Mouse (Mus musculus): ENCODE measurements around the gene Prdx5. TPM values are rescaled to one million over a fixed set of nuclear protein-coding genes. Genes with fewer than 3 reads are reported as not detected.

The Prdx5 gene
- polyA plus RNA-seq, 1 experiment from 2014 or later = 90.5 TPM

DNA sequence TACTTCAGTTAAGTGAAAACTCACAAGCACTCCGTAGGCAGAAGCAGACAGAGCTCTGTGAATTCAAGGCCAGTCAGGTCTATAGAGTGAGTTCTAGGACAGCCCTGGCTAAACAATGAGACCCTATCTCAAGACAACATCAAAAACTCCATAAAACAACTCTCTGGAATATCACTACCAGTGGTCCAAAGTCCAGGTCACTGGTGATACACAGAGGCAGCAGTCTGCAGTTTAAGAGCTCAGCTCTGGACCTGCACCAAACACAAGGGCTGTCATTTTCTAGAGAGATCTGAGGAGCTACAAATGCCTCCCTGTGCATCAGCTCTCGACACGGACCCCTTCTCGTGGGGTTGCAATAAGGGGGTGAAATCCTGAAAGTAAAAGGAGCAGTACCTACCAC lies 8.4 kb upstream of the Prdx5 start:
- Histone ChIP-seq H3K27ac (replicated peaks; ENCODE audit: low read depth, low read length) (no peak overlapping the region), H3K4me1 (ENCODE audit: control insufficient read depth, insufficient read depth, low read length) (peaks cover 5% of the 10 kb centered on the region), H3K4me3 (ENCODE audit: low read depth, low read length) (no peak overlapping the region), H3K9me3 (ENCODE audit: control insufficient read depth, low read length) (no peaks in the 10 kb centered on the region), H3K36me3 (ENCODE audit: control insufficient read depth, insufficient read depth, low read length) (no peaks in the 10 kb centered on the region), H3K27me3 (ENCODE audit: control insufficient read depth, insufficient read depth, low read length) (peaks cover 10% of the 10 kb centered on the region), H3K9ac (ENCODE audit: low read length) (no peak overlapping the region; the same call in 1 of the 2 replicates), H3K4me2 (ENCODE audit: low read depth, severe bottlenecking) (no peak overlapping the region)
- DNase-seq (ENCODE audit: low spot score) (no peak), ATAC-seq (ENCODE audit: insufficient number of reproducible peaks, low FRiP score, low TSS enrichment, low read depth) (no peak)
- 92% methylated on average over 4 of the region's 4 CpGs for WGBS

DNA sequence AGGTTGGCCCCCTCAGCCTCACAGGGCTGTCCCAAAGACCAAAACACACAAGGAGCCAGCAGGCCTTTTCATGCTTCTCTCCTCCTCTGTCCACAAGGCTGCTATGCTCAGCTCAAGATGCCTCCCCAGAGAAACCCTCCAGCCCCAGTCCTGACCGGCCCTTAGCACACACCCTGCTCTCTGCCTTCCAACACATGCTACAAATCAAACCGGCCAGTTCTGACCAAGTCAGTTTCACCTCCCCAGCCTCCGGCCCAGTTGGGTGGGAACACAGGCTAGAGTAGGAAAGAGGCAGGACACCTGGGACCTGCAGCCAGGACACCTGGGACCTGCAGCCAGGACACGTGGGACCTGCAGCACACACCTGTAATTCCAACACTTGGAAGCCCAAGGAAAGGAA lies 6.6 kb upstream of the Prdx5 start:
- no peak overlapping the region for H3K4me3 ChIP-seq (ENCODE audit: low read depth, low read length)
- H3K36me3 ChIP-seq (ENCODE audit: control insufficient read depth, insufficient read depth, low read length) = peaks cover 10% of the 10 kb centered on the region
- ATAC-seq (ENCODE audit: insufficient number of reproducible peaks, low FRiP score, low TSS enrichment, low read depth) = no peak
- H3K4me1 ChIP-seq (ENCODE audit: control insufficient read depth, insufficient read depth, low read length) = peaks cover 5% of the 10 kb centered on the region
- 72% methylated on average over 4 of the region's 4 CpGs for WGBS
- no peak overlapping the region for H3K9ac ChIP-seq (ENCODE audit: low read length)
- no peak for DNase-seq (ENCODE audit: low spot score)
- no peaks in the 10 kb centered on the region for H3K9me3 ChIP-seq (ENCODE audit: control insufficient read depth, low read length)
- H3K4me2 ChIP-seq (ENCODE audit: low read depth, severe bottlenecking) = no peak overlapping the region
- no peaks in the 10 kb centered on the region for H3K27me3 ChIP-seq (ENCODE audit: control insufficient read depth, insufficient read depth, low read length)
- no peak overlapping the region for H3K27ac ChIP-seq (replicated peaks; ENCODE audit: low read depth, low read length)

DNA sequence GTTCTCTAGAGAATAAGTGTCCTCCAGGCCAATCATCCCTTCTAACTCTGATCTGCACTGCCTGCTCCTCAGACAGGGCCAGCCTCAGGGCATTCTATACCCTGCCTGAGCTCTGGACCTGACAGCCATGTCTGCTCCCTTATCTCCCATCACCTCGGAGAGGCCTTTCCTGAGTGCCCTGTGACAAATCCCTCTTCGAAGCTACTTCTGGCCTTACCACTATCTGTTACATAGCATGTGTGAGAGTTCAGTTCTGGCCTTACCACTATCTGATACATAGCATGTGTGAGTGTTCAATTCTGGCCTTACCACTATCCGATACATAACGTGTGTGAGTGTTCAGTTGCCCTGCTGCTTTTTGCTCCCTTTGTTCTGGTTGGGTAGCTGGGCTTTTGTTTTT lies 5.4 kb upstream of the Prdx5 start:
- H3K4me2 ChIP-seq (ENCODE audit: low read depth, severe bottlenecking) = no peak overlapping the region

DNA sequence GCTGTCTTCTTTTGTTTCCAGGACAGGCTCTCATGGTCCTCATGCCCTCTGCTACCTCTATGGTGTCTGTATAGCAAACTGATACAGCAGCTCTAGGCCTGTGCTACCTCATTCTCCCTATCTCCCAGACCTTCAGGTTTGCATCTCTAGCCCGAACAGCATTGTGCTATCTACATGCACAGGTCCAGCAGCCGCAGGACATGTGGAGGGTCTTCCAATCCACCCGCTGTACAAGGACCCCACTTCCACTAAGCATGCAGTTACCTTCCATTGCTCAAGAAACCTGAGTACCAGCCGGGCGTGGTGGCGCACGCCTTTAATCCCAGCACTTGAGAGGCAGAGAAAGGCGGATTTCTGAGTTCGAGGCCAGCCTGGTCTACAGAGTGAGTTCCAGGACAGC lies 4.6 kb upstream of the Prdx5 start:
- DNase-seq (ENCODE audit: low spot score) (no peak), ATAC-seq (ENCODE audit: insufficient number of reproducible peaks, low FRiP score, low TSS enrichment, low read depth) (no peak)
- peaks cover 6% of the 10 kb centered on the region; the same call in 1 of the 2 replicates for H3K4me1 ChIP-seq (ENCODE audit: control insufficient read depth, insufficient read depth, low read length)
- no peak overlapping the region for H3K4me3 ChIP-seq (ENCODE audit: low read depth, low read length)
- no peak overlapping the region for H3K27ac ChIP-seq (replicated peaks; ENCODE audit: low read depth, low read length)
- WGBS = 95% methylated on average over 9 of the region's 9 CpGs
- H3K4me2 ChIP-seq (ENCODE audit: low read depth, severe bottlenecking) = no peak overlapping the region
- H3K27me3 ChIP-seq (ENCODE audit: control insufficient read depth, insufficient read depth, low read length) = no peaks in the 10 kb centered on the region
- no peaks in the 10 kb centered on the region for H3K9me3 ChIP-seq (ENCODE audit: control insufficient read depth, low read length)
- peaks cover 12% of the 10 kb centered on the region for H3K36me3 ChIP-seq (ENCODE audit: control insufficient read depth, insufficient read depth, low read length)
- no peak overlapping the region for H3K9ac ChIP-seq (ENCODE audit: low read length)

More for the DNA sequence above, 5.4 kb upstream of the Prdx5 start:
- Histone ChIP-seq H3K36me3 (ENCODE audit: control insufficient read depth, insufficient read depth, low read length) (peaks cover 12% of the 10 kb centered on the region), H3K9me3 (ENCODE audit: control insufficient read depth, low read length) (no peaks in the 10 kb centered on the region), H3K27me3 (ENCODE audit: control insufficient read depth, insufficient read depth, low read length) (no peaks in the 10 kb centered on the region), H3K4me3 (ENCODE audit: low read depth, low read length) (no peak overlapping the region), H3K9ac (ENCODE audit: low read length) (no peak overlapping the region), H3K27ac (replicated peaks; ENCODE audit: low read depth, low read length) (no peak overlapping the region), H3K4me1 (ENCODE audit: control insufficient read depth, insufficient read depth, low read length) (peaks cover 6% of the 10 kb centered on the region; the same call in 1 of the 2 replicates)
- DNase-seq (ENCODE audit: low spot score) (no peak), ATAC-seq (ENCODE audit: insufficient number of reproducible peaks, low FRiP score, low TSS enrichment, low read depth) (no peak)
- WGBS = 83% methylated on average over 4 of the region's 4 CpGs

DNA sequence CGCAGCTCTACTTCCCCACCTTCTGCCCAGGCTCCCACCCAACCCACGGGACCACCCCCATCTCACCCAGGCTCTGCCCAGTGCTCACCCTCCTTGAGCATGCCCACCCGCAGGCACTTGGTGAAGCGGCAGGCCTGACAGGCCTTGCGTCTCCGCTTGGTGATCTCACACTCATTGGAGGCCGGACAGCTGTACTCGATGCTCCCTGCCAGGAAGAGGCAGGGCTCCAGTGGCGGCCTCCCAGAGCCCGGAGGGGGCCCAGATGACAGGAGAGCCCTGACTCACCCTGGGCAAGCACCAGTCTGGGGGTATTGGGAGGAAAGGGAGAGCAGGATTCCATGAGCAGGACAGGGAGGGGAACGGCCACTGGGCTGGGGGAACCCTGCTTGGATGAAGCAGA lies 4.1 kb upstream of the Prdx5 start:
- Histone ChIP-seq H3K27me3 (ENCODE audit: control insufficient read depth, insufficient read depth, low read length) (no peaks in the 10 kb centered on the region), H3K9ac (ENCODE audit: low read length) (no peak overlapping the region), H3K4me2 (ENCODE audit: low read depth, severe bottlenecking) (no peak overlapping the region), H3K36me3 (ENCODE audit: control insufficient read depth, insufficient read depth, low read length) (peaks cover 12% of the 10 kb centered on the region), H3K9me3 (ENCODE audit: control insufficient read depth, low read length) (no peaks in the 10 kb centered on the region), H3K4me1 (ENCODE audit: control insufficient read depth, insufficient read depth, low read length) (peaks cover 6% of the 10 kb centered on the region; the same call in 1 of the 2 replicates), H3K4me3 (ENCODE audit: low read depth, low read length) (no peak overlapping the region), H3K27ac (replicated peaks; ENCODE audit: low read depth, low read length) (no peak overlapping the region)
- ATAC-seq (ENCODE audit: insufficient number of reproducible peaks, low FRiP score, low TSS enrichment, low read depth) (no peak), DNase-seq (ENCODE audit: low spot score) (no peak)
- WGBS = 88% methylated on average over 11 of the region's 11 CpGs

DNA sequence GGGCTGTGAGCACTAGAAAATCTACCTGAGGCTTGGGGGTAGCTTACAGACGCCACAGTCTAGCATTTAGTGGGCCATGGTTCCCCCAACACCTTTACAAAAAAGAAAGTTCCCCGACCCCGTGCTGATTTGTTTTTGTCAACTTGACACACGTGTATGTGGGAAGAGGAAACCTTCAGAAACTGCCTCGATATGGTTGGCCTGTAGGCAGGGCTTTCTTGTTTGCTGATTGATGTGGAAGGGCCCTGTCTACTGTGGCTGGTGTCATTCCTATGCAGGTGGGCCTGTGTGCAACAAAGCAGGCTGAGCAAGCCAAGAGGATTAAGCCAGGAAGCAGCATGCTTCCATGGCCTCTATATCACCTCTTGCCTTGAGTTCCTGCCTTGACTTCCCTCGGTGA lies 3.1 kb upstream of the Prdx5 start:
- ATAC-seq (ENCODE audit: insufficient number of reproducible peaks, low FRiP score, low TSS enrichment, low read depth) (no peak), DNase-seq (ENCODE audit: low spot score) (no peak)
- peaks cover 12% of the 10 kb centered on the region; the same call in 1 of the 2 replicates for H3K4me1 ChIP-seq (ENCODE audit: control insufficient read depth, insufficient read depth, low read length)
- H3K9me3 ChIP-seq (ENCODE audit: control insufficient read depth, low read length) = no peaks in the 10 kb centered on the region
- no peak overlapping the region for H3K4me2 ChIP-seq (ENCODE audit: low read depth, severe bottlenecking)
- no peak overlapping the region for H3K27ac ChIP-seq (replicated peaks; ENCODE audit: low read depth, low read length)
- WGBS = 87% methylated on average over 6 of the region's 6 CpGs
- H3K27me3 ChIP-seq (ENCODE audit: control insufficient read depth, insufficient read depth, low read length) = no peaks in the 10 kb centered on the region
- H3K4me3 ChIP-seq (ENCODE audit: low read depth, low read length) = no peak overlapping the region
- H3K36me3 ChIP-seq (ENCODE audit: control insufficient read depth, insufficient read depth, low read length) = peaks cover 12% of the 10 kb centered on the region
- H3K9ac ChIP-seq (ENCODE audit: low read length) = no peak overlapping the region

DNA sequence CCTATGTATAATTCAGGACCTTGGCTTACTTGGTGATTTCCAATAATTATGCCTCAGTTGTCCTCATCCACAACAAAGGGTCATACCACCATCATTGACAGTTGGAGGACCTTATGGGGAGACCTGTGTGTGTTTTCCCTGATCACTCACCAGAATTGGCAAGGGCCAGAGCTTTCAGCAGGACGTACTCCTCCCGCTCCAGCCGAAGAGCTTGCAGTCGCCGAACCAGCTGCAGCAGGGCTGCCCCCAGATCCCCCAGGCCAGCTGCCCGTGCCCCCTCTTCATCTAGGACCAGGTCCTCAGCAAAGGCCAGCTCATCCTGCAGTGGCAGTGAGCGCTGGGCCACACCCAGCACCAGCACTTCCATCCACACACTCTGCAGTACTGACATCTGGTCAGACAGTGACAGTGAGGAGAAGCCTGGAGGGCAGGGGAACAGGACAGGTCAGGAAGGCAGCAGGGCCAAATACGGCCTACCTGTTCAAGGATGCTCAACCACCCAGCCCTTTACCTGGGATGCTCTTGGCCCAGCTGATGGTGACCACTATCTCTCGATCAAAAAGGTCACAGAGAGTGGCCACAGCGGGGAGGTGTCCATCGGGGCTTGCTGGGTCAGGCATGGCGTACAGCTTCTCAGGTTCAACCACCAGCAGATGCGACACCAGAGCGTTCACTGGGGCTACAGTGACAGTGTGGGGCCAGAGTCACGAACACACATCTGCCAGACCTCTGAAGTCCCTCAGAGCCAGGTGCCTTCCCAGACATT lies 2.5 kb upstream of the Prdx5 start:
- Histone ChIP-seq H3K36me3 (ENCODE audit: control insufficient read depth, insufficient read depth, low read length) (peaks cover 12% of the 10 kb centered on the region), H3K4me1 (ENCODE audit: control insufficient read depth, insufficient read depth, low read length) (peaks cover 13% of the 10 kb centered on the region; the same call in 1 of the 2 replicates), H3K27ac (replicated peaks; ENCODE audit: low read depth, low read length) (no peak overlapping the region), H3K9me3 (ENCODE audit: control insufficient read depth, low read length) (no peaks in the 10 kb centered on the region), H3K9ac (ENCODE audit: low read length) (no peak overlapping the region), H3K4me2 (ENCODE audit: low read depth, severe bottlenecking) (no peak overlapping the region), H3K27me3 (ENCODE audit: control insufficient read depth, insufficient read depth, low read length) (no peaks in the 10 kb centered on the region), H3K4me3 (ENCODE audit: low read depth, low read length) (0 out of 2 replicates have a peak overlapping the region, but pooled peaks have one; percentile 5)
- DNase-seq (ENCODE audit: low spot score) (no peak), ATAC-seq (ENCODE audit: insufficient number of reproducible peaks, low FRiP score, low TSS enrichment, low read depth) (no peak)
- 88% methylated on average over 15 of the region's 15 CpGs for WGBS

DNA sequence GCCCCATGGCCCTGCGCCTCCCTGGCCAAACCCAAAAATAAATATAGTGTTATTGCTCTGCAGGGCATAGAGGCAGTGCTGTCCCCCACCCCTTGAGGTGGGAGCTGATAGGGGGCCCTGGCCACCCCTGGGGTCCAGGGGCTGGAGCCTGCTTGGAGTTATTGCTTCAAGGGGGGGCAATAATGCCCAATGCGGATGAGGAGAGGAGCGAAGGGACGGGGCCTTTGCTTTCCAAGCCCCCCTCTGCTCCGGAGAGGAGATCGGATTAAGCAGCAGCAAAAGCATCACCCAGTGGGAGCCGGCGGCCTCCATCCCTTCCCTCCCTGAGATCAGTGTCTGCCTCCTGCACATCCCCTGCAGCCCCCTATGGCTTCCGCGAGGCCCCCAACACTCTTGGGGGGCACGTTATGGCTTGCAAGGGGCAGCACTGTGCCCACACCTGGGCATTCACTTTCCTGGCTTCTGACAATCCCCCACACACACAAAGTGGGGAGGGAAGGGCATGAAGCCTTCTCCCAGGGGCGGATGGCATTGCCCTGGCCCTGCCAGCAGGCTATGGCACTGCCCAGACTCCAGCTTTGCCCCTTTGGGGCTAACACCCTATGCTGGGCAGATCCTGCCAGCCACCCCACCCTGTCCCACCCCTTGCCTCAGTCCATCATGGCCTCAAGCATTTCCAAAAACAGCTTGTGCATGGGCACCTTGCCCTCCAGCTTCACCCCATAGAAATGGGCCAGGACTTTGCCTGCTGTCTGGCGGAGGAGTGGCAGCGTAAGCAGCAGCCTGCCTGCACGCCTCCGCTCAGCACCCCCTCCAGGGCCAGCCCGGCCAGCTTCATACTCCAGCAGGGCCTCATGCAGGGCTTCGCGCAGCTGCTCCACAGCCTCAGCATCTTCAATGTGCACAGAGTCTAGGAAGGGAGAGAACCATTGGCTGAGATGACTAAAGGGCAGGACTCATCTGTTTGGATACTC lies 1.5 kb upstream of the Prdx5 start:
- Histone ChIP-seq H3K4me3 (ENCODE audit: low read depth, low read length) (peak overlapping the region; percentile 60; the same call in 1 of the 2 replicates), H3K9me3 (ENCODE audit: control insufficient read depth, low read length) (no peaks in the 10 kb centered on the region), H3K4me1 (ENCODE audit: control insufficient read depth, insufficient read depth, low read length) (peaks cover 13% of the 10 kb centered on the region; the same call in 1 of the 2 replicates), H3K9ac (ENCODE audit: low read length) (no peak overlapping the region), H3K4me2 (ENCODE audit: low read depth, severe bottlenecking) (peak overlapping the region; percentile 27), H3K36me3 (ENCODE audit: control insufficient read depth, insufficient read depth, low read length) (peaks cover 15% of the 10 kb centered on the region), H3K27me3 (ENCODE audit: control insufficient read depth, insufficient read depth, low read length) (no peaks in the 10 kb centered on the region), H3K27ac (replicated peaks; ENCODE audit: low read depth, low read length) (no peak overlapping the region)
- DNase-seq (ENCODE audit: low spot score) = no peak
- ATAC-seq (ENCODE audit: insufficient number of reproducible peaks, low FRiP score, low TSS enrichment, low read depth) = no peak
- WGBS = 88% methylated on average over 19 of the region's 19 CpGs

All from limb, embryonic 11.5 days (tissue).